Mouse (Mus musculus) hindbrain, embryonic 13.5 days (tissue): ENCODE measurements around the gene 4930544D05Rik. TPM values are rescaled to one million over a fixed set of nuclear protein-coding genes. Genes with fewer than 3 reads are reported as not detected.

Experiments used
- ATAC-seq: fragments of 200-750 bp; cut with Nextera tagmentation; 2 replicates; pipeline ENCODE4 v1.8.0; 2017; ENCODE audit warnings: moderate TSS enrichment; ENCODE audit not compliant: low FRiP score
- H3K27ac ChIP-seq: fragments of 300-500 bp; sonication (generic); 2 replicates; pipeline ENCODE4 v1.5.1; 2015; ENCODE audit warnings: inconsistent platforms, mild to moderate bottlenecking, moderate library complexity
- H3K27me3 ChIP-seq: fragments of 300-500 bp; sonication (generic); 2 replicates; pipeline ENCODE4 v1.6.1; 2015; ENCODE audit warnings: mild to moderate bottlenecking, inconsistent platforms
- H3K36me3 ChIP-seq: fragments of 300-500 bp; sonication (generic); 2 replicates; pipeline ENCODE4 v1.6.1; 2015; ENCODE audit warnings: mild to moderate bottlenecking, inconsistent platforms
- H3K4me1 ChIP-seq: fragments of 300-500 bp; sonication (generic); replicated peaks from 2 replicates; pipeline ENCODE4 v1.6.1; 2015; ENCODE audit warnings: inconsistent platforms
- H3K4me2 ChIP-seq: fragments of 300-500 bp; sonication (generic); 2 replicates; pipeline ENCODE4 v1.6.1; 2015; ENCODE audit warnings: inconsistent platforms, mild to moderate bottlenecking, moderate library complexity
- H3K4me3 ChIP-seq: fragments of 300-500 bp; sonication (generic); 2 replicates; pipeline ENCODE4 v1.5.1; 2015; ENCODE audit warnings: mild to moderate bottlenecking, inconsistent platforms
- H3K9ac ChIP-seq: fragments of 300-500 bp; sonication (generic); 2 replicates; pipeline ENCODE4 v1.6.1; 2015; ENCODE audit warnings: mild to moderate bottlenecking, inconsistent platforms
- H3K9me3 ChIP-seq: fragments of 300-500 bp; sonication (generic); 2 replicates; pipeline ENCODE4 v1.6.1; 2016; ENCODE audit warnings: inconsistent platforms
- WGBS: fragments of 180-500 bp; shearing (Covaris S2); methylation state at CpG from one replicate; pipeline ENCODE4 v1.1.7; 2015; 5-methylcytosine and 5-hydroxymethylcytosine counted together
- polyA plus RNA-seq: library from polyadenylated mRNA; unstranded; fragments of >200 nt; fragmentation: Nextera tagmentation; extraction: Ambion mirVana; gene quantifications from 2 replicates; pipeline ENCODE4 v1.2.1, GENCODE M21; 2015

The 4930544D05Rik gene
- polyA plus RNA-seq, 1 experiment from 2014 or later = not detected

DNA sequence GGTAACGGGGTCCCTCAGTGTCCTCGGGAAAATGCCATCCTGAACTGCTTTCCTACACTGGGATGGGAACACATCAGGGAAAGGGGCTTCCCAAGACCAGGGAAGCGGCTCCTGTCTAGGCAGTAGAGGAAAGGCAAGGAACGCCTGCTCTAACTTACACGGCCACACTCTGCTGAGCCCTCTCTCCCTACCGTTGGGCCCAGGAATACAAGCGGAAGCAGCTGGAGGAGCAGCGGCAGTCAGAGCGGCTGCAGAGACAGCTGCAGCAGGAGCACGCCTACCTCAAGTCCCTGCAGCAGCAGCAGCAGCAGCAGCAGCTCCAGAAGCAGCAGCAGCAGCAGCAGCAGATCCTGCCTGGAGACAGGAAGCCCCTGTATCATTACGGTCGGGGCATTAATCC is 8.9 kb upstream of the 4930544D05Rik start:
- ATAC-seq = no peak
- WGBS = 78% methylated on average over 12 of the region's 12 CpGs
- Histone ChIP-seq H3K4me1 (no peaks in the 10 kb centered on the region), H3K27ac (no peak overlapping the region), H3K9me3 (no peaks in the 10 kb centered on the region), H3K36me3 (peaks cover 97% of the 10 kb centered on the region), H3K4me2 (no peak overlapping the region), H3K4me3 (no peak overlapping the region), H3K27me3 (no peaks in the 10 kb centered on the region), H3K9ac (no peak overlapping the region)

DNA sequence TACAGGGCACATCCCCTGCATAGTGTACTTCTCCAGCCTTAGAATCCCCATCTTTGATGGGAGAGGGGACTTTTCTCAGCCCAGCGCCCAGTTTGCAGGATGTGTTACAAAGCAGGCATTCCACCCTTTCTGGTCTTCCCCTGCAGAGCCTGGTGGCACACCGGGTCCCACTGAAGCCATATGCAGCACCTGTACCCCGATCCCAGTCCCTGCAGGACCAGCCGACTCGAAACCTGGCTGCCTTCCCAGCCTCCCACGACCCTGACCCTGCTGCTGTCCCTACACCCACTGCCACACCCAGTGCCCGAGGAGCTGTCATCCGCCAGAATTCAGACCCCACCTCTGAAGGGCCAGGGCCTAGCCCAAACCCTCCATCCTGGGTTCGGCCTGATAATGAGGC is 8.0 kb upstream of the 4930544D05Rik start:
- Histone ChIP-seq H3K9me3 (no peaks in the 10 kb centered on the region), H3K27ac (no peak overlapping the region), H3K27me3 (no peaks in the 10 kb centered on the region), H3K4me3 (no peak overlapping the region), H3K36me3 (peaks cover 98% of the 10 kb centered on the region), H3K9ac (no peak overlapping the region), H3K4me2 (no peak overlapping the region), H3K4me1 (no peaks in the 10 kb centered on the region)
- WGBS = 95% methylated on average over 9 of the region's 9 CpGs
- ATAC-seq = no peak

DNA sequence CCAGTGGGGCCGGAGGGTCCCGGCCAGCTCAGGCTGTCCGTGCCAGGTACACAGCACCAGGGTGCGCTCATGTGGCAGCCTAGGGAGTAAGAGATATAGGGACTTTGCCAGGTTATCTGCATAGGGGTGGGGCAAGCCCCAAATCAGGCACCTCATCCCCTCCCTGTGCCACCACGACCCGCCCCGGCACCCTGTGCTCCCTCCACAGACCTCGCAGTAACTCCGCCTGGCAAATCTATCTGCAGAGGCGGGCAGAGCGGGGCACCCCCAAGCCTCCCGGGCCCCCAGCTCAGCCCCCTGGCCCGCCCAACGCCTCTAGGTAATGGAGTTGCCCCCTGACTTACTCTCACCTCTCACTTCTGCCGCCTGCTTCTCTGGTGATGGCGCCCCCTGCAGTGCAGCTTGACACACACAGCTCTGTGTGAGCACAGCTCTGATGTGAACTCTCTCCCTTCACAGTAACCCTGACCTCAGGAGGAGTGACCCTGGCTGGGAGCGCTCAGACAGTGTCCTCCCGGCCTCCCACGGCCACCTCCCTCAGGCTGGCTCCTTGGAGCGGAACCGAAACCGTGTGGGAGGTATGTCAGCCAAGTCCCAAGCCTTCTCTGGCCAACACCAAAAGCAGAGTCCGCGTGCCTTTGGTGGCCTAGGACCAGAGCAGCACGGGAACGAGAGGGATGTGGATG is 7.1 kb upstream of the 4930544D05Rik start:
- no peak overlapping the region for H3K9ac ChIP-seq
- peaks cover 99% of the 10 kb centered on the region for H3K36me3 ChIP-seq

DNA sequence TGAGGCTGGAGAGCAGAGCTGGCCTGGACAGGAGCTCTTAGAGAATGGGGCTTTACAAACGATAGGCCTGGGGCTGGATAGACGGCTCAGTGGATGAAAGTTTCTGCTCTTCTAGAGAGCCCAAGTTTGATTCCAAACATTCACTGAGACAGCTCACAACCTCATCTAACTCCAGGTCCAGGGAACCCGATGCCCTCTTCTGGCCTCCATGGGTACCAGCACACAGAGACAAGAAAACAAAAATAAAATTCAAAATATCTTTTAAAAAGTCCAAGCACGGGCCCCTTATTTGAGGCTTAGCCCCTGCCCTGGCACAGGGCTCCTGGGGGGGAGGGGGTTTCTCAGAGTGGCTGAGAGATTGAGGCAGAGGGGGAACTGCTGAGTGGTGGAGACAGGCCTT is 4.9 kb upstream of the 4930544D05Rik start:
- Histone ChIP-seq H3K9ac (no peak overlapping the region), H3K4me1 (peaks cover 12% of the 10 kb centered on the region), H3K9me3 (no peaks in the 10 kb centered on the region), H3K4me2 (no peak overlapping the region), H3K36me3 (peaks cover 77% of the 10 kb centered on the region), H3K27me3 (peaks cover 15% of the 10 kb centered on the region), H3K4me3 (no peak overlapping the region), H3K27ac (no peak overlapping the region)
- WGBS = 87% methylated on average over 4 of the region's 4 CpGs
- no peak for ATAC-seq

More for the DNA sequence above, 7.1 kb upstream of the 4930544D05Rik start:
- H3K4me1 ChIP-seq = no peaks in the 10 kb centered on the region
- H3K27me3 ChIP-seq = no peaks in the 10 kb centered on the region
- 88% methylated on average over 26 of the region's 26 CpGs for WGBS
- no peak overlapping the region for H3K4me2 ChIP-seq
- H3K9me3 ChIP-seq = no peaks in the 10 kb centered on the region
- no peak for ATAC-seq
- H3K27ac ChIP-seq = no peak overlapping the region
- H3K4me3 ChIP-seq = no peak overlapping the region

DNA sequence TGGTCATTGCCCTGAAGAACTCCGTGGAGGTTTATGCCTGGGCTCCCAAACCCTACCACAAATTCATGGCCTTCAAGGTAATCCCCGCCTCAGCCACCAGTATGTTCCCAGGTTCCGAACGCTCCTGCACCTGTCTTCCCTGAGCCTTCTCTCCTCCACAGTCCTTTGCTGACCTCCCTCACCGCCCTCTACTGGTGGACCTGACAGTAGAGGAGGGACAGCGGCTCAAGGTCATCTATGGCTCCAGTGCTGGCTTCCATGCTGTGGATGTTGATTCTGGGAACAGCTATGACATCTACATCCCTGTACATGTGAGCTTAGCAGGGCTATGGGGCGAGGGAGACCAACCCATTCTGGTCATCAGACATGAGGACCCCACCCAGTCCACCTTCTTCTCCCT is 3.1 kb upstream of the 4930544D05Rik start:
- Histone ChIP-seq H3K36me3 (peaks cover 60% of the 10 kb centered on the region), H3K4me1 (peaks cover 12% of the 10 kb centered on the region), H3K4me2 (no peak overlapping the region), H3K9me3 (no peaks in the 10 kb centered on the region), H3K27ac (no peak overlapping the region), H3K9ac (no peak overlapping the region), H3K4me3 (no peak overlapping the region), H3K27me3 (peaks cover 22% of the 10 kb centered on the region)
- 82% methylated on average over 7 of the region's 7 CpGs for WGBS
- ATAC-seq = no peak

DNA sequence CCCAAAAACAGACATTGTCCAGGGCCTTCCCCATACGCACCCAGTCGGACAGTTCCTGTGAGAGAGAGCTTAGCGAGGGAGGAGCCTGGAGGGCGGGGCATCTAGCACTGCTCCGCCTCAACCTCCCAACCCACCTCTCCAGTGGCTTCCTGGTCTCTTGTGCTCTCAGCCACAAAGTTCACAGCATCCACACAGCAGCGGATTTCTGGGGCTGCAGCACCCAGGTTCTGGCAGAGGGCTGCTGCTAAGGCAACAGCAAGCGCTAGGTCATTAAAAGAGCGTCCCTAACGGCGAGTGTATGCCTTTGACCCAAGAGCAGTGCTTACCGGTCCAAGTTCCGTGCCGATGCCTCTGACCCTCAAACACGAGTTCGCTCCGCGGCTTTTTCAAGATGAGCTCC is 574 bp upstream of the 4930544D05Rik start:
- ATAC-seq = peak; percentile 49; the same call in 1 of the 2 replicates
- H3K27me3 ChIP-seq = peaks cover 22% of the 10 kb centered on the region
- H3K9me3 ChIP-seq = no peaks in the 10 kb centered on the region
- H3K36me3 ChIP-seq = peaks cover 34% of the 10 kb centered on the region
- no peak overlapping the region for H3K27ac ChIP-seq
- H3K4me3 ChIP-seq = peak overlapping the region; percentile 24
- H3K4me1 ChIP-seq = peaks cover 12% of the 10 kb centered on the region
- H3K4me2 ChIP-seq = peak overlapping the region; percentile 54
- whole genome bisulfite sequencing = 2% methylated on average over 17 of the region's 17 CpGs
- H3K9ac ChIP-seq = peak overlapping the region; percentile 62

DNA sequence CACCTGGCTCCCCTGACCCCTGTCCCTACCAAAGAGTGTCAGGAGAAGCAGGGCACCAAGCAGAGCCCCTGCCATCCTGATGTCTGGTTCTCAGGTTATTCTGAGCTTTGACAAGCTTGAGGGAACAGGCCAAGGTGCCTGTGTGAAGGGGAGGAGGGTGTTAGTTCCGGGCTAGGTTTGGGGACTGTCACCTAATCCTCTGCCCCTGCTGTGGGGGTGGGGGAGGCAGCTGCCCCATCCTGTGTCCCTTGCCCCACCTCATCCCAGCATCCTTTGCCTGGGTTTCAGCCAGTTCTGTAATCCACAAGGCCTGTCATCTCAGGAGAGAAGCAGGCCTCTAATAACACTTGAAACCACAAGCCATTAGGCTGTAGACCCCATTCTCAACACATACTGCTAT is 3.5 kb downstream of the 4930544D05Rik start, which contains the start of gene Chrne:
TSS of gene Chrne (minus strand) at position 116 of the 400 bp plus-strand sequence.
- H3K4me1 ChIP-seq = peaks cover 12% of the 10 kb centered on the region
- H3K9me3 ChIP-seq = no peaks in the 10 kb centered on the region
- no peak within 1 kb of the TSS for H3K9ac ChIP-seq
- no peak for ATAC-seq
- 47% methylated on average over 1 of the region's 1 CpGs for WGBS
- H3K27ac ChIP-seq = no peak within 1 kb of the TSS
- H3K4me2 ChIP-seq = no peak within 1 kb of the TSS
- H3K27me3 ChIP-seq = peaks cover 22% of the 10 kb centered on the region
- H3K36me3 ChIP-seq = no peaks in the 10 kb centered on the region
- H3K4me3 ChIP-seq = no peak within 1 kb of the TSS

DNA sequence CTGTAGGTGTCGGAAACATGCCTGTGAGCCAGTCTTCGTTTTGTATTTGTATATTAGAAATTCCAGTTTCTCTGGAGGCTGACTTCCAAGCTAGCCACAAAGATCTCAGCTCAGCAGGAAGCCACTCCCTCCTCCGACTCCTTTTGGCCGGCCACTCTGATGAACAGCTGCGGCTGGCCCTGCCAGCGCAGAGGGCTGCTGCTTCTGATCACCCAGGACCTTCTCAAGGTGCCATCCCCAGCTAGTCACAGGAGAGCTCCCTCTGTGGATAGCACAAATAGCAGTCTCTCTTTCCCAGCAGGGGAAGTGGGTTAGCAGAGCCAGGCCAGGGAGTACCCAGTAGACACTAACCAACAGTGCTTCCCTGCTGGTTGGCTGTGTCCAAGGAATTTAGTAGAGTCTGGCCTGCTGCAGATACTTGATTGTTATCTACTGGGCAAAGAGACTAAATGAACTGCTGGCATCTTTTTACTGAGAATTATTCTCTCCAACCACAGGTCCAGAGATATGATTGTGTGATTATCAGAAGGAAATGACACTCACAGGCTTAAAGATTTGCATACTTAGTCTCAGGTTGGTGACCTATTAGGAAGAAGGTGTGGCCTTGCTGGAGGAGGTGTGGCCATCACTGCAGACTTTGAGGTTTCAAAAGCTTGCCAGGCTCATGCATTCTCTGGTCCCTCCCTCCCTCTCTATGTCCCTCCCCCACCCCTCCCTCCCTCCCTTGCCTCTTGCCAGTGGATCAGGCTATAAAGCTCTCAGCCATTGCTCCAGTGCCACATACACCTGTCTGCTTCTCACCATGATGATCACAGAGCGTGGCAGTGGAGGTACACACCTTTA is 6.5 kb downstream of the 4930544D05Rik start:
- ATAC-seq = no peak
- no peak overlapping the region for H3K4me2 ChIP-seq
- WGBS = 37% methylated on average over 7 of the region's 7 CpGs
- peak overlapping the region; percentile 36; the same call in 1 of the 2 replicates for H3K9ac ChIP-seq
- H3K9me3 ChIP-seq = no peaks in the 10 kb centered on the region
- H3K36me3 ChIP-seq = no peaks in the 10 kb centered on the region
- H3K27ac ChIP-seq = no peak overlapping the region
- no peaks in the 10 kb centered on the region for H3K27me3 ChIP-seq
- no peaks in the 10 kb centered on the region for H3K4me1 ChIP-seq
- no peak overlapping the region for H3K4me3 ChIP-seq

DNA sequence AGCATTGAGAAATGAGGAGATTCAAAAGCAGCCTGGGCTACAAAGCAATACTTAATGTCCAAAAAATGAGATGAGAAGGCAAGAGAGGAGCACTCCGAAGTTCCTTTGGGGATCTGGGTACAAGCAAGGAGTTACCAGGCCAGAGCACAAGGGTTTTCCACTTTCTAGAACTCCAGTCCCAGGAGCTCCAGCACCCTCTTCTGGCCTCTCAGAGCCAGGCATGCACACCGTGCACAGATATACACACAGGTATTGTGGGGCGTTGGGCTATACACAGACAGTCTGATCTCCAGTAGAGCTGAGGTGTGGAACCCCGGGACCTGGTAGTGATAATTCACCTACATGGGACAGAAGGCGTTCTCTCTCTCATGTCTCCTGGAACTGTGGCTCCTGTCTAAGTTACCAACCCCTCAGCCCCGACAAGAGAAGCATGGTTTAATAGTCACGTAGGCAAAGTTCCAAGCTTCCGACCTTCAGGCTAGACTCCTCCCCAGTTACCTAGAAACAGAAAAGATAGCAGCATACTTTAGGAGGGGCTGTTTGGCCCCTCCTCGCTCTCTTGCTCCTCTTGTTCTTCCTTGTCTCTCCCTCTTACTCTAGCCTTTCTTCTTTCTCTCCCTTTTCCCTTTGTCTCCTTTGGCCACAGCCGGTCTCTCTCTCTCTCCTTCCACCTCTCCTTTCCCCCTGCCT is 7.5 kb downstream of the 4930544D05Rik start:
- ATAC-seq = no peak
- Histone ChIP-seq H3K4me2 (no peak overlapping the region), H3K4me1 (no peaks in the 10 kb centered on the region), H3K36me3 (no peaks in the 10 kb centered on the region), H3K27me3 (no peaks in the 10 kb centered on the region), H3K27ac (no peak overlapping the region), H3K4me3 (no peak overlapping the region), H3K9ac (no peak overlapping the region), H3K9me3 (no peaks in the 10 kb centered on the region)
- WGBS = 85% methylated on average over 10 of the region's 10 CpGs

DNA sequence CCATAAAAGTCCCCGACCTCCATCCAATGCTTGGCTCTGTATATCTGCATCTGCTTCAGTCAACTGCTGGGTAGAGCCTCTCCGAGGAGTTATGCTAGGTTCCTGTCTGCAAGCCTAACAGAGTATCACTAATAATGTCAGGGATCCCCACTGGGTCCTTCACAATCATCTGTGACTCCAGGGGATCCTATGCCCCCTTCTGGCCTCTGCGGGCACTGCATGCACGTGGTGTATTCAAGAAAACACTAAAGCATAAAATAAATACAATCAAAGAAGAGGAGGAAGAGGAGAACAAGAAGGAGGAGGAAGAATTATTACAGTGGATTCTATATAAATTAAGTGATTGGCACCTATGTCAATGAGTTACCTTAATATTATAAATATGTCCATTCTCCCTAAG is 9.8 kb downstream of the 4930544D05Rik start:
- Histone ChIP-seq H3K9me3 (no peaks in the 10 kb centered on the region), H3K27me3 (no peaks in the 10 kb centered on the region), H3K36me3 (no peaks in the 10 kb centered on the region), H3K4me2 (no peak overlapping the region), H3K4me1 (no peaks in the 10 kb centered on the region), H3K4me3 (no peak overlapping the region), H3K9ac (no peak overlapping the region), H3K27ac (no peak overlapping the region)
- no peak for ATAC-seq
- WGBS = 50% methylated on average over 4 of the region's 4 CpGs

DNA sequence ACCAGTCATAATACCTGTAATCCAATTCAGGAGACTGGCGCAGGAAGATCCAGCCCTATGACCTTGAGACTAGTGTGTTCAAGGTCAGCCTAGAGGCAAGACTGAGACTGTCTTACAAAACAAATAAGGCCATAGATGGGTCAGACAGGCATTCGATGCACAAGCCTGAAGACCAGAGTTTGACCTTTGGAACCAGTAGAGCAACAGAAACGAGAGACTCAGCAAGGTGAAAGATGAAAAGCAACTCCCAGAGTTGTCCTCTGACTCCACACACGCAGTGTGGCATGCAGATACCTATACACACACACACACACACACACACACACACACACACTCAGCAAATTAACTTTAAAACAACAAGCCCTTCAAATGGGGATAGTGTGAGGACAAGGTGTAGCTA is 11.2 kb downstream of the 4930544D05Rik start:
- WGBS = 78% methylated on average over 4 of the region's 4 CpGs
- no peak overlapping the region for H3K9ac ChIP-seq
- no peaks in the 10 kb centered on the region for H3K9me3 ChIP-seq
- no peak overlapping the region for H3K4me2 ChIP-seq
- no peak for ATAC-seq
- no peak overlapping the region for H3K27ac ChIP-seq
- no peaks in the 10 kb centered on the region for H3K36me3 ChIP-seq
- no peak overlapping the region for H3K4me3 ChIP-seq
- H3K27me3 ChIP-seq = no peaks in the 10 kb centered on the region
- H3K4me1 ChIP-seq = no peaks in the 10 kb centered on the region

DNA sequence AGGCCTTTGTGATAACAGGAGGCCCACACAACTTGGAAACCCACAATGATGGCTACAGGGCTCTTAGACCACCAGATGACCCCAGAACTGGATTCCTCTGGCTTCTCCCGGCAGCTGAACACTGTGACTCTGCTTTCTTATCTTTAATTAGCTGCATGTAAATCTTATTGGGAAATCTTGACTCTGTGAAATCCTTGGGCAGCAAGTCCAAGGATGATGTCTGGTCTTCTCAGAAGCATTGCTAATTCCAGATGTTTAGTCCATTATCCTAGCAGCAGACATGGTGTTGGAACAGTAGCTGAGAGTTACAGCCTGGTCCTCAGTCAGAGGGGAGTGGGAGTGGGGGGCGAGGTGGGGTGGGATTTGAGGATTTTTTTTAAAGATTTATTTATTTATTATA is 12.8 kb downstream of the 4930544D05Rik start:
- Histone ChIP-seq H3K9me3 (no peaks in the 10 kb centered on the region), H3K4me3 (no peak overlapping the region), H3K27ac (no peak overlapping the region), H3K9ac (no peak overlapping the region), H3K36me3 (no peaks in the 10 kb centered on the region), H3K4me2 (no peak overlapping the region), H3K27me3 (no peaks in the 10 kb centered on the region), H3K4me1 (no peaks in the 10 kb centered on the region)
- no peak for ATAC-seq
- WGBS = 81% methylated on average over 2 of the region's 2 CpGs
